Mouse (Mus musculus) MEL (cell line): ENCODE data around the gene Trex1.
A peak's percentile ranks its signal among the peaks of the same experiment; 100 is the strongest.

Experiments used
- CHD2 ChIP-seq: IDR thresholded peaks from 2 replicates; pipeline ENCODE4 v1.6.1; 2011; ENCODE audit warnings: low read length, improper control_type of control experiment
- CTCF ChIP-seq, 3 experiments: IDR thresholded peaks in 2 of 3; conservative IDR thresholded peaks in 1 of 3; 2 replicates each; pipeline ENCODE4 v1.5.1; 2011 to 2012; ENCODE audit warnings: low read length in 3 of 3, low read depth in 2 of 3, mild to moderate bottlenecking in 2 of 3, improper control_type of control experiment in 1 of 3, inconsistent platforms in 1 of 3, mixed read lengths in 1 of 3, moderate library complexity in 1 of 3; ENCODE audit not compliant: control insufficient read depth in 1 of 3, insufficient read depth in 1 of 3, poor library complexity in 1 of 3, severe bottlenecking in 1 of 3
- EP300 ChIP-seq, 2 experiments: IDR thresholded peaks; 2 replicates each; pipeline ENCODE4 v1.6.1; 2011; ENCODE audit warnings: improper control_type of control experiment in 2 of 2, low read length in 2 of 2, low read depth in 1 of 2, mild to moderate bottlenecking in 1 of 2
- ETS1 ChIP-seq: IDR thresholded peaks from 2 replicates; pipeline ENCODE4 v1.6.1; 2012; ENCODE audit warnings: low read depth, mild to moderate bottlenecking, inconsistent platforms, low read length, improper control_type of control experiment, moderate library complexity
- HCFC1 ChIP-seq: IDR thresholded peaks from 2 replicates; pipeline ENCODE4 v1.6.1; 2012; ENCODE audit warnings: low read depth, mild to moderate bottlenecking, inconsistent platforms, low read length, improper control_type of control experiment, moderate library complexity
- MYB ChIP-seq: IDR thresholded peaks from 2 replicates; pipeline ENCODE4 v1.6.1; 2011; ENCODE audit warnings: mild to moderate bottlenecking, low read depth, low read length, improper control_type of control experiment
- NELFE ChIP-seq: IDR thresholded peaks from 2 replicates; pipeline ENCODE4 v1.6.1; 2011; ENCODE audit warnings: low read depth, low read length, improper control_type of control experiment
- UBTF ChIP-seq: IDR thresholded peaks from 2 replicates; pipeline ENCODE4 v1.6.1; 2012; ENCODE audit warnings: low read depth, mild to moderate bottlenecking, inconsistent platforms, low read length, improper control_type of control experiment, moderate library complexity, borderline replicate concordance; ENCODE audit not compliant: insufficient read depth
- USF2 ChIP-seq, 2 experiments: IDR thresholded peaks; 2 replicates each; pipeline ENCODE4 v1.6.1; 2011 to 2012; ENCODE audit warnings: improper control_type of control experiment in 2 of 2, low read length in 2 of 2, borderline replicate concordance in 1 of 2, inconsistent platforms in 1 of 2, low read depth in 1 of 2, mild to moderate bottlenecking in 1 of 2; ENCODE audit not compliant: insufficient read depth in 1 of 2

DNA sequence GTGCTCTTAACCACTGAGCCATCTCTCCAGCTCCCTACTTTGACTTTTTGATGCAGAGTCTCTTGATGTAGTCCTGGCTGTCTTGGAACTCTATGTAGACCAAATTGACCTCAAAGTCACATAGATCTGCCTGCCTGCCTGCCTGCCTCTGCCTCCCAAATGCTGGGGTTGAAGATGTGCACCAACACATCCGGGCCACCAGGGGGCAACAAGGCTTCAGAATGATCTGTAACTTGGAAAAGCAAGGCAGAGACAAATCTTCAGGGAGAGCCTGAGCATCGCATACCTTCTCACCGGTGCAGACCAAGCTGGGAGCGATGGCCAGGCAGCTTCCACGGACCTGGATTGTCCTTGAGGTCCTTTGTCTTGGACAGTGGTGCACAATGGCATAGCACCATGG, 13.2 kb downstream of the Trex1 start:
- TF ChIP-seq CTCF (IDR thresholded peaks at IDR 0.05 in 2 of 3, conservative IDR thresholded peaks at IDR 0.05 in 1 of 3; ENCODE audit: control insufficient read depth in 1 of 3, insufficient read depth in 1 of 3, low read depth in 2 of 3, low read length in 3 of 3, poor library complexity in 1 of 3, severe bottlenecking in 1 of 3) = peak; percentile 66 to 81 (median 78)
- no peak for TF ChIP-seq EP300 (IDR thresholded peaks at IDR 0.05; ENCODE audit: low read depth in 1 of 2, low read length in 2 of 2)
- TF ChIP-seq MYB = no peak
- TF ChIP-seq UBTF = no peak
- no peak for TF ChIP-seq NELFE
- TF ChIP-seq HCFC1 = no peak
- no peak for TF ChIP-seq USF2 (IDR thresholded peaks at IDR 0.05; ENCODE audit: borderline replicate concordance in 1 of 2, insufficient read depth in 1 of 2, low read depth in 1 of 2, low read length in 2 of 2)
- TF ChIP-seq CHD2 = no peak
- TF ChIP-seq ETS1 = no peak
